8 mouse cellular contexts compared by ENCODE assay signal in the genomic region with DNA sequence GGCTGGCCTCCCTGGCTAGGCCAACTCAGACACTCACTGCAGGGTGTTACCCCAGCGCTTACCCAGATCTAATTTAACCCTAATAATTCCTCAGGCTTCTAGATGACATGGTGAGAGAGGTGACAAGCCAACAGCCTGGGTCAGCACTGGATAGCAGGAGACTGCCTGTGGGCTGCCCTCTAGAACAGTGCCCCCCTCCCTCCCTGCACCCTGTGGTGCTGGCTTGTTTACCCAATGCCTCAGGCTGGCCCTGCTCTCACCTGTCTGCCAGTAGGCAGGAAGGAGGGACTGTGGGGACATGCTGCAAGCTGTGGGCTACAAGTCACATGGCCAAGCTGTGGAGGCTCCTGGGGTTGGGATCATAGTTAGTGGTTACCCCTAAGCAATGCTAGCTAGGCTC. TPM values are rescaled to one million over a fixed set of nuclear protein-coding genes. Genes with fewer than 3 reads are reported as not detected.
A peak's percentile ranks its signal among the peaks of the same experiment; 100 is the strongest.
DNase-seq lines count a peak whose midpoint lies in the region; ATAC-seq and TF ChIP-seq lines count a peak whose summit lies in the region.
"Had no signal": no experiment of that assay in that cellular context is flagged by ENCODE, and none has a peak within 500 bp of the region (broad histone marks: within the 10 kb centered on the region; RNA-seq: fewer than 3 reads in every experiment).

No protein-coding gene starts in this region.

- H3K4me2 ChIP-seq in lung, embryonic 15.5 days, result 0 out of 2 replicates have a peak overlapping the region, but pooled peaks have one; percentile 70
- peak overlapping the region; percentile 91 for H3K4me2 ChIP-seq in hindbrain, postnatal 0 days (ENCODE audit: low read depth, low read length)

- H3K27me3 ChIP-seq in lung, embryonic 15.5 days, result no peaks in the 10 kb centered on the region
- H3K27me3 ChIP-seq in hindbrain, postnatal 0 days (ENCODE audit: insufficient read depth, low read length), result no peaks in the 10 kb centered on the region

- no peak for TF ChIP-seq CTCF in hindbrain, postnatal 0 days (IDR thresholded peaks at IDR 0.05; ENCODE audit: low read depth)
- no peak for TF ChIP-seq CTCF in olfactory bulb, adult 2 months (IDR thresholded peaks at IDR 0.05; ENCODE audit: insufficient read depth, low read depth, low read length)

- DNase-seq in lung, postnatal 25 days (ENCODE audit: low spot score), result no peak
- peak; percentile 68 to 75 for DNase-seq in cerebellum, postnatal 36 days
- no peak for DNase-seq in hindbrain, postnatal 0 days (ENCODE audit: low spot score)
- DNase-seq in adrenal gland, adult 8-10 months, result no peak
- DNase-seq: lung, postnatal 10 days had no signal

- no peak overlapping the region for H3K4me3 ChIP-seq in lung, embryonic 15.5 days
- peak overlapping the region; percentile 10; the same call in 1 of the 2 replicates for H3K4me3 ChIP-seq in hindbrain, postnatal 0 days (ENCODE audit: low read length)
- peak overlapping the region; percentile 87; the same call in 1 of the 2 replicates for H3K4me3 ChIP-seq in olfactory bulb, adult 2 months (ENCODE audit: insufficient read depth, low read depth, low read length)

- ATAC-seq in lung, embryonic 15.5 days (ENCODE audit: borderline replicate concordance, extremely low read depth, low FRiP score, low TSS enrichment), result no peak
- ATAC-seq in hindbrain, postnatal 0 days, result no peak
- ATAC-seq in megakaryocyte-erythroid progenitor cell, adult 5-6 weeks (replicated peaks; ENCODE audit: low FRiP score, low TSS enrichment, poor library complexity, severe bottlenecking), result no peak

- peaks cover 46% of the 10 kb centered on the region for H3K4me1 ChIP-seq in lung, embryonic 15.5 days
- H3K4me1 ChIP-seq in hindbrain, postnatal 0 days (ENCODE audit: insufficient read depth, low read length), result peaks cover 23% of the 10 kb centered on the region
- H3K4me1 ChIP-seq in olfactory bulb, adult 2 months (ENCODE audit: control insufficient read depth, insufficient read depth, low read length), result peaks cover 38% of the 10 kb centered on the region

- H3K27ac ChIP-seq in lung, embryonic 15.5 days, result no peak overlapping the region
- H3K27ac ChIP-seq in hindbrain, postnatal 0 days, result no peak overlapping the region
- peak overlapping the region; percentile 11; the same call in 1 of the 2 replicates for H3K27ac ChIP-seq in olfactory bulb, adult 2 months (ENCODE audit: insufficient read depth, low read depth, low read length)

- 67% methylated on average over 1 of the region's 1 CpGs for WGBS in lung, embryonic 15.5 days
- WGBS in hindbrain, postnatal 0 days, result 73% methylated on average over 1 of the region's 1 CpGs
- WGBS in olfactory bulb, adult 2 months, result 56% methylated on average over 1 of the region's 1 CpGs

- H3K36me3 ChIP-seq in lung, embryonic 15.5 days, result peaks cover 36% of the 10 kb centered on the region
- peaks cover 27% of the 10 kb centered on the region for H3K36me3 ChIP-seq in hindbrain, postnatal 0 days (ENCODE audit: insufficient read depth, low read length)

- no peak for TF ChIP-seq POLR2A in olfactory bulb, adult 2 months (IDR thresholded peaks at IDR 0.05; ENCODE audit: insufficient read depth, low read depth, low read length)

- no peak overlapping the region for H3K9ac ChIP-seq in lung, embryonic 15.5 days
- H3K9ac ChIP-seq in hindbrain, postnatal 0 days (replicated peaks; ENCODE audit: low read length), result peak overlapping the region; percentile 17; the same call in 1 of the 2 replicates

- H3K9me3 ChIP-seq in lung, embryonic 15.5 days, result no peaks in the 10 kb centered on the region
- no peaks in the 10 kb centered on the region for H3K9me3 ChIP-seq in hindbrain, postnatal 0 days (ENCODE audit: low read length)

RNA-seq across cellular contexts. Expression of a gene that starts 2.9 kb away (rescaled TPM):
- 1,102 and 1,152 TPM in 2 replicates for polyA plus RNA-seq in lung, embryonic 15.5 days (2015; fragmentation: Nextera tagmentation; extraction: Ambion mirVana)
- 1,127 and 1,151 TPM in 2 replicates for total RNA-seq in hindbrain, postnatal 0 days (2014; rRNA removed)
- polyA plus RNA-seq in hindbrain, postnatal 0 days (2015; fragmentation: Nextera tagmentation; extraction: Ambion mirVana), result 1,243 and 1,259 TPM in 2 replicates
- polyA plus RNA-seq in olfactory bulb, adult 2 months (2012; ENCODE audit: insufficient read depth, insufficient read length, low replicate concordance, missing spikeins), result not detected in 2 replicates
- total RNA-seq in adrenal gland, adult 8-10 months (2022), result 100 to 1,000 TPM; 578 to 598 (median 581) TPM
- total RNA-seq in megakaryocyte-erythroid progenitor cell, adult 5-6 weeks (2014; fragmentation: Nextera tagmentation), result 361 and 460 TPM in 2 replicates
- 350 and 443 TPM in 2 replicates for total RNA-seq in megakaryocyte-erythroid progenitor cell, adult 5-6 weeks (2017)

RNA-seq across cellular contexts. Expression of a gene that starts 9.3 kb away (rescaled TPM):
- polyA plus RNA-seq in lung, embryonic 15.5 days (2015; fragmentation: Nextera tagmentation; extraction: Ambion mirVana), result 0.05 and 0.10 TPM in 2 replicates
- total RNA-seq in hindbrain, postnatal 0 days (2014; rRNA removed), result 92.6 and 101 TPM in 2 replicates
- 5.5 and 6.6 TPM in 2 replicates for polyA plus RNA-seq in hindbrain, postnatal 0 days (2015; fragmentation: Nextera tagmentation; extraction: Ambion mirVana)
- polyA plus RNA-seq in olfactory bulb, adult 2 months (2012; ENCODE audit: insufficient read depth, insufficient read length, low replicate concordance, missing spikeins), result not detected in 2 replicates
- total RNA-seq in adrenal gland, adult 8-10 months (2022), result 10 to 100 TPM in 2 of 4 experiments, 1 to 10 TPM in 2; 8.1 to 10.9 (median 10.3) TPM
- 0.50 TPM in 1 of 2 replicates, not detected in the other for total RNA-seq in megakaryocyte-erythroid progenitor cell, adult 5-6 weeks (2014; fragmentation: Nextera tagmentation)
- not detected in 2 replicates for total RNA-seq in megakaryocyte-erythroid progenitor cell, adult 5-6 weeks (2017)

RNA-seq across cellular contexts. Expression of a gene that starts 18.3 kb away (rescaled TPM):
- 0.86 and 0.89 TPM in 2 replicates for polyA plus RNA-seq in lung, embryonic 15.5 days (2015; fragmentation: Nextera tagmentation; extraction: Ambion mirVana)
- total RNA-seq in hindbrain, postnatal 0 days (2014; rRNA removed), result 0.22 and 0.63 TPM in 2 replicates
- polyA plus RNA-seq in hindbrain, postnatal 0 days (2015; fragmentation: Nextera tagmentation; extraction: Ambion mirVana), result 1.2 TPM in 2 replicates
- not detected in 2 replicates for polyA plus RNA-seq in olfactory bulb, adult 2 months (2012; ENCODE audit: insufficient read depth, insufficient read length, low replicate concordance, missing spikeins)
- total RNA-seq in adrenal gland, adult 8-10 months (2022), result 1 to 10 TPM; 1.2 to 2.2 (median 1.7) TPM
- 1.7 and 1.8 TPM in 2 replicates for total RNA-seq in megakaryocyte-erythroid progenitor cell, adult 5-6 weeks (2014; fragmentation: Nextera tagmentation)
- total RNA-seq in megakaryocyte-erythroid progenitor cell, adult 5-6 weeks (2017), result 1.7 and 2.4 TPM in 2 replicates

RNA-seq across cellular contexts. Expression of a gene that starts 25.2 kb away (rescaled TPM):
- polyA plus RNA-seq in lung, embryonic 15.5 days (2015; fragmentation: Nextera tagmentation; extraction: Ambion mirVana), result 79.5 and 82.0 TPM in 2 replicates
- total RNA-seq in hindbrain, postnatal 0 days (2014; rRNA removed), result 65.1 and 76.7 TPM in 2 replicates
- 69.8 and 71.3 TPM in 2 replicates for polyA plus RNA-seq in hindbrain, postnatal 0 days (2015; fragmentation: Nextera tagmentation; extraction: Ambion mirVana)
- not detected in 2 replicates for polyA plus RNA-seq in olfactory bulb, adult 2 months (2012; ENCODE audit: insufficient read depth, insufficient read length, low replicate concordance, missing spikeins)
- total RNA-seq in adrenal gland, adult 8-10 months (2022), result 10 to 100 TPM; 50.9 to 77.7 (median 69.2) TPM
- total RNA-seq in megakaryocyte-erythroid progenitor cell, adult 5-6 weeks (2014; fragmentation: Nextera tagmentation), result 134 and 152 TPM in 2 replicates
- total RNA-seq in megakaryocyte-erythroid progenitor cell, adult 5-6 weeks (2017), result 128 and 236 TPM in 2 replicates

RNA-seq across cellular contexts. Expression of a gene that starts 38.0 kb away (rescaled TPM):
- polyA plus RNA-seq in lung, embryonic 15.5 days (2015; fragmentation: Nextera tagmentation; extraction: Ambion mirVana), result 61.7 and 65.9 TPM in 2 replicates
- 117 and 135 TPM in 2 replicates for total RNA-seq in hindbrain, postnatal 0 days (2014; rRNA removed)
- polyA plus RNA-seq in hindbrain, postnatal 0 days (2015; fragmentation: Nextera tagmentation; extraction: Ambion mirVana), result 132 and 133 TPM in 2 replicates
- not detected in 2 replicates for polyA plus RNA-seq in olfactory bulb, adult 2 months (2012; ENCODE audit: insufficient read depth, insufficient read length, low replicate concordance, missing spikeins)
- total RNA-seq in adrenal gland, adult 8-10 months (2022), result 10 to 100 TPM; 37.8 to 41.6 (median 39.3) TPM
- total RNA-seq in megakaryocyte-erythroid progenitor cell, adult 5-6 weeks (2014; fragmentation: Nextera tagmentation), result 8.5 and 10.8 TPM in 2 replicates
- total RNA-seq in megakaryocyte-erythroid progenitor cell, adult 5-6 weeks (2017), result 2.9 and 4.1 TPM in 2 replicates

Comparison
In these comparisons a context has a peak if more than half of its experiments do, and no peak if none do; other contexts are left out.
1. DNase-seq: peak in cerebellum, postnatal 36 days (2 of 2); none in lung, postnatal 25 days (single experiment), hindbrain, postnatal 0 days (single experiment) and adrenal gland, adult 8-10 months (single experiment).
2. RNA of a gene that starts 9.3 kb away (total RNA-seq): 92.6 to 101 TPM in hindbrain, postnatal 0 days and 8.1 to 10.9 TPM in adrenal gland, adult 8-10 months; 0.50 TPM in megakaryocyte-erythroid progenitor cell, adult 5-6 weeks; every median in the first group is over 4 times any median in the second.